Mouse (Mus musculus) lung, embryonic 16.5 days (tissue): ENCODE results near the gene Palm2. TPM values are rescaled to one million over a fixed set of nuclear protein-coding genes. Genes with fewer than 3 reads are reported as not detected.

Source experiments
- ATAC-seq: fragments of 200-750 bp; cut with Nextera tagmentation; 2 replicates; pipeline ENCODE4 v1.8.0; 2017; ENCODE audit warnings: low read depth, mild to moderate bottlenecking, moderate library complexity
- H3K27ac ChIP-seq: fragments of 300-500 bp; sonication (generic); 2 replicates; pipeline ENCODE4 v1.5.1; 2014; ENCODE audit warnings: mild to moderate bottlenecking, control low read depth, low read length
- H3K27me3 ChIP-seq: fragments of 300-500 bp; sonication (generic); 2 replicates; pipeline ENCODE4 v1.6.1; 2014; ENCODE audit warnings: low read depth, low read length, mixed read lengths; ENCODE audit not compliant: control insufficient read depth, insufficient read depth
- H3K36me3 ChIP-seq: fragments of 300-500 bp; sonication (generic); 2 replicates; pipeline ENCODE4 v1.6.1; 2014; ENCODE audit warnings: low read length; ENCODE audit not compliant: control insufficient read depth, insufficient read depth
- H3K4me1 ChIP-seq: fragments of 300-500 bp; sonication (generic); replicated peaks from 2 replicates; pipeline ENCODE4 v1.6.1; 2014; ENCODE audit warnings: low read length, mixed read lengths; ENCODE audit not compliant: control insufficient read depth, insufficient read depth
- H3K4me2 ChIP-seq: fragments of 300-500 bp; sonication (generic); 2 replicates; pipeline ENCODE4 v1.6.1; 2014; ENCODE audit warnings: low read depth, low read length, control low read depth
- H3K4me3 ChIP-seq: fragments of 300-500 bp; sonication (generic); 2 replicates; pipeline ENCODE4 v1.5.1; 2014; ENCODE audit warnings: mild to moderate bottlenecking, low read length, control low read depth
- H3K9ac ChIP-seq: fragments of 300-500 bp; sonication (generic); 2 replicates; pipeline ENCODE4 v1.6.1; 2014; ENCODE audit warnings: low read length, control low read depth
- H3K9me3 ChIP-seq: fragments of 300-500 bp; sonication (generic); 2 replicates; pipeline ENCODE4 v1.6.1; 2016; ENCODE audit warnings: low read length; ENCODE audit not compliant: control insufficient read depth
- WGBS: fragments of 180-500 bp; shearing (Covaris S2); extraction: QIAGEN DNeasy Blood & Tissue Kit; methylation state at CpG from one replicate; pipeline ENCODE4 v1.1.7; 2014; 5-methylcytosine and 5-hydroxymethylcytosine counted together
- polyA plus RNA-seq: library from polyadenylated mRNA; unstranded; fragments of >200 nt; fragmentation: Nextera tagmentation; extraction: Ambion mirVana; gene quantifications from 2 replicates; pipeline ENCODE4 v1.2.1, GENCODE M21; 2015

Gene Palm2
- polyA plus RNA-seq, 1 experiment from 2014 or later = 5.9 TPM

DNA sequence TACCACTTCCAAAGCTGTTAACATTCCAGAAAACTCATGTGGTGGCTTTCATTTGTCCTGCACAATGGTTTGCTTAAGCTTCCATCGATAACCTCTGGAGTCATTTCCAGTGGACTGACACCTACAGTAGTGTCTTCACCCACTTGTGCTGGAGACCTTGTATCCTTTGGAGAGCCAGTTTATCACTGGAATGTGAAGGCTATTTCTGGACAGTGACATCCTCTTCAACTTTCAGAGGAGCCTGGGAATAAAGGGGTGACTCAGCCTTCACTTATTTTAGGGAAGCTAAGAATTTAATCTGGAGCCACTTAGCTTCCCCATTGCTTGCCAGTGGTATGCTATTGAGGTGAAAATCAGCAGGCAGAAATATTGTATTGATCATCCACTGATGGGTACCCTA is 154.3 kb downstream of the Palm2 start:
- H3K36me3 ChIP-seq = no peaks in the 10 kb centered on the region
- no peaks in the 10 kb centered on the region for H3K27me3 ChIP-seq
- H3K4me1 ChIP-seq = peaks cover 14% of the 10 kb centered on the region
- ATAC-seq = no peak
- no peaks in the 10 kb centered on the region for H3K9me3 ChIP-seq
- H3K4me2 ChIP-seq = no peak overlapping the region
- WGBS = 100% methylated on average over 1 of the region's 1 CpGs
- no peak overlapping the region for H3K4me3 ChIP-seq
- no peak overlapping the region for H3K27ac ChIP-seq
- H3K9ac ChIP-seq = no peak overlapping the region

DNA sequence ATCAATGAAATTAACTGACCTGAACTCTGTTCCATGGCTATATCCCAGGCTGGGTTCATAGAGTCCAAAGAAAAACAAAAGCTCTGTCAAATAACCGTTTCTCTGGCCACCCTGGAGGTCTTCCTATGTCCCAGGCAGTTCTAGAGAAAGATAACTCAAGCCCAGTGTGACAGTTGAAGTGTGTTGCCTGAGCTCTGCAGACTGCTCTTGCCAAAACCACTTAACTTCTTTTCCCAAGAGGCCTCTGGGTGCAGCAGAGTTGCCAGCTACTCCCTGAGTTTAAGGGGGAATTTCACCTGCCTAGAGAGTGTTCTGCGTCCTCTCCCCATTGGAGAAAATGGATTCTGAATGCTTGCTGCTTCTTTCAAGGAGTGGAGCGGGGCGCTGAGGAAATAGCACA is 158.7 kb downstream of the Palm2 start:
- H3K4me1 ChIP-seq = peaks cover 10% of the 10 kb centered on the region
- H3K9me3 ChIP-seq = no peaks in the 10 kb centered on the region
- 0 out of 2 replicates have a peak overlapping the region, but pooled peaks have one; percentile 14 for H3K27ac ChIP-seq
- no peak overlapping the region for H3K9ac ChIP-seq
- H3K4me3 ChIP-seq = no peak overlapping the region
- H3K36me3 ChIP-seq = no peaks in the 10 kb centered on the region
- WGBS = 75% methylated on average over 4 of the region's 4 CpGs
- H3K27me3 ChIP-seq = no peaks in the 10 kb centered on the region
- peak; percentile 9; the same call in 1 of the 2 replicates for ATAC-seq
- H3K4me2 ChIP-seq = no peak overlapping the region

DNA sequence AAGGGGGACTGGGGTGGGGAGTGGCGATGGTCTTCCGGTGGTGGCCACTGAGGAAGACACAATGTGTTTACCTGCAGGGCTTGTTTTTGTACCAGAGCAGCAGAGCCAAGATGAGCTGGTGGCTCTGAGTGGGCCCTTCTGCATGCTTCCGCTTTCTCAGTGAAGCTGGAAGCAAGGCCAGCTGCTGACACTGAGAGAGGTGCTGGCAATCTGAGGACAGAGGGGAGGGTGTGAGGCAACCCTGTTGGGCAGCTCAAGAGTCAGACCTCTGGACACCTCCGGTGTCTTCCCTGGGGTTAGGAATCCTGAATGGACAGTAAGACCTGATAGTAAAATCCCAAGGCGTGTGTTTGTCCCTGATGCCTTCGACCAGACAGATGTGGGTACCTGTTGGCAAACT is 165.9 kb downstream of the Palm2 start:
- no peak overlapping the region for H3K4me3 ChIP-seq
- H3K4me2 ChIP-seq = no peak overlapping the region
- H3K9ac ChIP-seq = no peak overlapping the region
- ATAC-seq = no peak
- H3K9me3 ChIP-seq = no peaks in the 10 kb centered on the region
- H3K27me3 ChIP-seq = no peaks in the 10 kb centered on the region
- H3K36me3 ChIP-seq = no peaks in the 10 kb centered on the region
- H3K4me1 ChIP-seq = peaks cover 9% of the 10 kb centered on the region; the same call in 1 of the 2 replicates
- peak overlapping the region; percentile 71 for H3K27ac ChIP-seq
- 87% methylated on average over 6 of the region's 6 CpGs for WGBS

DNA sequence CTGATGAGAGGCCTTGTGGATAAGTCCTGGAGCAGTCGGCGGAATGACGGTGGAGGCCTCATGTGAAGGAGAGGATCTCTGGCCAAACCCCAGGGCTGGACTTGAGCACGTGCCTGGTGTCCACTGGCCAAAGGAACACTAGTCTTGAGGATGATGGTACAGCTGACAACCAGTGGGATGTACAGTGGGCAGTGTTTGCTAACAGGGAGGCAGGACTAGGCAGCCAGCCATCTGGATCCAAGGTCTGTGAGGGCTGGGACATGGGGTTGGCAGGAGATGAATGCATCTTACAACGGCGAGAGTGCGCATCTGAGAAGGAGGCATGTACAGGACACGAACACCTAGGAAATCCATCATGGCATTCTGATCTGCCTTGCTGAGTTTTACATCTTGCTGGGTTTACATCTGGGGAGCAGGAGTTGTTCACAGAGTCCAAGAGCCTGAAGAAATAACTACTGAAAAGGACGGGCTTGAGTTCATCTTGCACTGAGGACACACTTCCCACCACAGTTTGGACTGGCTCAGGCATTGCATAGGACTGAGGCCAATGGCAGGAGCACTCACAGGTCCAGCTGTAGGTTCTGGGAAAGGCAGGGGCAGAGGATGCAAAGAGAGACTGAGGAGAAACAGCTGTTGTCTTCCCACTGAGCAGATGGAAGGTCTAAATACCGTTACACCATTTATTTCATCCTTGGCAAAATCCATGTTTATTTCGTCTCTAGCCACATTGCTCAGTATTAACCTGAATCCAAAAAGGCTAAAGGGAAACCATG is 166.8 kb downstream of the Palm2 start:
- no peaks in the 10 kb centered on the region for H3K9me3 ChIP-seq
- H3K27me3 ChIP-seq = no peaks in the 10 kb centered on the region
- H3K36me3 ChIP-seq = no peaks in the 10 kb centered on the region
- H3K9ac ChIP-seq = no peak overlapping the region
- peak overlapping the region; percentile 80 for H3K27ac ChIP-seq
- 61% methylated on average over 11 of the region's 11 CpGs for whole genome bisulfite sequencing
- H3K4me1 ChIP-seq = peaks cover 10% of the 10 kb centered on the region; the same call in 1 of the 2 replicates
- peak; percentile 92 for ATAC-seq
- no peak overlapping the region for H3K4me2 ChIP-seq
- no peak overlapping the region for H3K4me3 ChIP-seq

DNA sequence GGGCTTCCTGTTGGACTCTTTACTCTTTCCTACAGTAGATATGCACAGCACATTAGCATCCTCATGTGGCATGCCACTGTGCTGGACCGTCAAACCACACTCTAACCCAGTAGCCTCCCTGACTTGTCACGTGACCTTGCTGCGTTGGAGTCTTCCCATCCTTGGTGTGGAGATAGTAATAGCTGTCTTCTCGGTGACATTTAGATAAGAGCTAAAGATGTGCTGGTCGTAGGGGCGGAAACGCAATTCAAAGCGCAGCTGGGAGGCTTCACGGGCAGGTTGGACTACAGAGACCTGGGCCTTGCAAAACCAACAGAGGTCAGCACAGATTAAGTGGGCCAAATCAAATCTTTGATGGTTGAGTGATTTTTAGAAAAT is 167.4 kb downstream of the Palm2 start:
- Histone ChIP-seq H3K36me3 (no peaks in the 10 kb centered on the region), H3K9ac (no peak overlapping the region), H3K27me3 (no peaks in the 10 kb centered on the region), H3K27ac (peak overlapping the region; percentile 80), H3K4me1 (peaks cover 15% of the 10 kb centered on the region; the same call in 1 of the 2 replicates), H3K4me3 (no peak overlapping the region), H3K4me2 (no peak overlapping the region), H3K9me3 (no peaks in the 10 kb centered on the region)
- peak; percentile 89 for ATAC-seq
- 43% methylated on average over 9 of the region's 9 CpGs for WGBS

DNA sequence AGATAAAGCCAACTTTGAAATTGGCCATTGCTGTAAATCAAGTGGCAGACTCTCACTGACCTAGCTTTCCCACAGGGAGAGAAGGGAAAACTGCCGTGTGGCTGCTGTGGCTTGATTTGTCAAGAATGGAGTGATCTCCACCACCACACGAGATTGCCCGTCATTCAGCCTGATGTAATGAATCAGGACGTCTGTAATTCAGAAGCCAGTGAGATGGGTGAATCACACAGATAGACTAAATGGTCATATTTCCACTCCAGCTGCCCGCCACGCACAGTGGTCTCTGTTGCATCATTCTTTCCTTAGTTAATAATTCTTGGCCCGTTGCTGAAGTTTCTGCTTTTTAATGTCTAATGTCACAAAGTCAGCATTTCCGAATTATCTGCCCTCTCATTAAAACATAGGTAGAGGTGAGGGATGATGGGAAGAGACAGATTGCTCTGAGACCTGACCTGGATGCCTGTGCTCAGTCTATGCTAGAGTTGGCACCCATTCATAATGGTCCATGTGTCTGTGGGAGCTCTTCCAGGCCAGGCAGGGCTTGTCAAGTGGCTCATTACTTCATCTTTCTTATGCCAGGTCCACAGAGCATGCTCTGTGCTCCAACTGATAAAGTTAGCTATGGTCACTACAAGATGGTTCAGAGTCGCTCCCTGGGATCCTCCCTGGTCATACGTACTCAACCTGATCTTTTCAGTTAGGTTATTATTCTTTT is 168.0 kb downstream of the Palm2 start:
- 43% methylated on average over 10 of the region's 10 CpGs for WGBS
- Histone ChIP-seq H3K27ac (peak overlapping the region; percentile 80), H3K4me1 (peaks cover 15% of the 10 kb centered on the region; the same call in 1 of the 2 replicates), H3K4me3 (no peak overlapping the region), H3K36me3 (no peaks in the 10 kb centered on the region), H3K9ac (no peak overlapping the region), H3K9me3 (no peaks in the 10 kb centered on the region), H3K4me2 (no peak overlapping the region), H3K27me3 (no peaks in the 10 kb centered on the region)
- ATAC-seq = peak; percentile 12; the same call in 1 of the 2 replicates

DNA sequence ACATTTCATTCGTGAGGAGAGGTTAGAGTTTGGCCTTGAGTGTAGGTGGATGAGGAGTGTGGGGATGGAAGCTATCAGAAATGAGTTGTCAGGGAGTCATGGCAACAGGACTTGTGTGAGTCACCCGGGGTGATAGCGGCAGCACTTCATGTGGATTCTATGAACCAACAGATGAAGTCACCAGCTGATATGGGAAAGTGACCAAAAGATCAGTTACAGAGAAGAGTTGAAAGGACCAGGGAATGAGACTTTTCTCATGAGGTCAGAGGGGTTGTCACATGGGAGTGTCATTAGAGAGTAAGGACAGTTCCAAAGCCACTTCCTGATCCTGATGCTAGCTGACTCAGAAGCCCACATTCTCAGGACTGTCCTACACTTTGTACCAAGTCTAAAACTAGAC is 172.2 kb downstream of the Palm2 start:
- 56% methylated on average over 3 of the region's 3 CpGs for WGBS
- Histone ChIP-seq H3K4me1 (peaks cover 15% of the 10 kb centered on the region), H3K27ac (no peak overlapping the region; the same call in 1 of the 2 replicates), H3K27me3 (no peaks in the 10 kb centered on the region), H3K4me2 (no peak overlapping the region), H3K4me3 (no peak overlapping the region), H3K36me3 (no peaks in the 10 kb centered on the region), H3K9me3 (no peaks in the 10 kb centered on the region), H3K9ac (no peak overlapping the region)
- ATAC-seq = no peak

DNA sequence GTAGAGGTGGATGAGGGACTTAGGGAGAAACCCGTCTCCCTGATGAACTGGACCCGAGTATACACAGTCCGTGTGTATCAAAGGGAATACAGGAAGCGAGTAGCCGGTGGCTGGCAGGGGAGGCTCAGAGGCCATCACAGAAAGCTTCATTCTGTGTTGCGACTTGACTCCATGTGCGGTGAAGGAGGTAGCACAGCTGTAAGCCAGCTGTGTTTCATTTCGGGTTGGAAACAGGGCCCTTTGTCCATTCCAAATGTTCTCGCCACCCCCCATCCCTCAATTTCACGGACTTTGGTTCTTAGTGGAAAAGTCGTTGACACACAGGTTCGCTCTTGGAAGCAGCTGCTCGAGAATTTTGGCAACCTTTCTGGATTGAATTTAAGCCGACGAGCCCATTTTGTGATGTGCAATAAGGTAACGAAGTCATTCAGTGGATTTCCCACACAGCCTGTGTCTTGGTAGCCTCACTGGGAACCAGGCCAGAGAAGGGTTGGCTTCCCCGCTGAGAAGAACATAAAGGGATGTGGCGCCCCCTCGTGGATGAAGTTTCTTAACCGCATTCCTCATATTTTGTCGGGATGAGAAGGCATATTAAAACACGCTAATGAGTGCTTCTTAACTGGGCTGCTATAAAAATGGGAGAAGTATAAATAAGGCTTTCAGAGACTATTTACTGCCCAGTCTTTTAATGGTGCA is 173.3 kb downstream of the Palm2 start:
- H3K27ac ChIP-seq = peak overlapping the region; percentile 62
- H3K9me3 ChIP-seq = no peaks in the 10 kb centered on the region
- H3K4me3 ChIP-seq = no peak overlapping the region
- no peak overlapping the region for H3K9ac ChIP-seq
- ATAC-seq = peak; percentile 74
- H3K4me1 ChIP-seq = peaks cover 25% of the 10 kb centered on the region
- peak overlapping the region; percentile 32 for H3K4me2 ChIP-seq
- 27% methylated on average over 22 of the region's 22 CpGs for WGBS
- no peaks in the 10 kb centered on the region for H3K27me3 ChIP-seq
- no peaks in the 10 kb centered on the region for H3K36me3 ChIP-seq
